Mouse (Mus musculus) forebrain, embryonic 15.5 days (tissue): ENCODE data around the gene Skiv2l. TPM values are rescaled to one million over a fixed set of nuclear protein-coding genes. Genes with fewer than 3 reads are reported as not detected.
"Not testable (repeated sequence)": the region's sequence is repeated elsewhere in the genome, so short reads cannot be mapped to it uniquely, and the experiment has no call there.

Experiments used
- ATAC-seq: fragments of 200-750 bp; cut with Nextera tagmentation; replicated peaks from 2 replicates; pipeline ENCODE4 v1.8.0; 2017; ENCODE audit warnings: mild to moderate bottlenecking, moderate TSS enrichment, moderate library complexity
- H3K27ac ChIP-seq: fragments of 300-500 bp; sonication (generic); replicated peaks from 2 replicates; pipeline ENCODE4 v1.5.1; 2015; ENCODE audit warnings: mild to moderate bottlenecking, inconsistent platforms
- H3K27me3 ChIP-seq: fragments of 300-500 bp; sonication (generic); 2 replicates; pipeline ENCODE4 v1.6.1; 2015; ENCODE audit warnings: inconsistent platforms
- H3K36me3 ChIP-seq: fragments of 300-500 bp; sonication (generic); 2 replicates; pipeline ENCODE4 v1.6.1; 2015; ENCODE audit warnings: mild to moderate bottlenecking, inconsistent platforms
- H3K4me1 ChIP-seq: fragments of 300-500 bp; sonication (generic); 2 replicates; pipeline ENCODE4 v1.6.1; 2015; ENCODE audit warnings: inconsistent platforms
- H3K4me2 ChIP-seq: fragments of 300-500 bp; sonication (generic); replicated peaks from 2 replicates; pipeline ENCODE4 v1.6.1; 2015; ENCODE audit warnings: mild to moderate bottlenecking, inconsistent platforms
- H3K4me3 ChIP-seq: fragments of 300-500 bp; sonication (generic); 2 replicates; pipeline ENCODE4 v1.5.1; 2015; ENCODE audit warnings: mild to moderate bottlenecking, inconsistent platforms
- H3K9ac ChIP-seq: fragments of 300-500 bp; sonication (generic); replicated peaks from 2 replicates; pipeline ENCODE4 v1.6.1; 2015; ENCODE audit warnings: mild to moderate bottlenecking, inconsistent platforms
- H3K9me3 ChIP-seq: fragments of 300-500 bp; sonication (generic); 2 replicates; pipeline ENCODE4 v1.6.1; 2016; ENCODE audit warnings: inconsistent platforms
- WGBS: fragments of 180-500 bp; shearing (Covaris S2); methylation state at CpG from one replicate; pipeline ENCODE4 v1.1.7; 2015; ENCODE audit warnings: mixed read lengths; 5-methylcytosine and 5-hydroxymethylcytosine counted together
- polyA plus RNA-seq: library from polyadenylated mRNA; unstranded; fragments of >200 nt; fragmentation: Nextera tagmentation; extraction: Ambion mirVana; gene quantifications from 2 replicates; pipeline ENCODE4 v1.2.1, GENCODE M21; 2015

Skiv2l gene
- polyA plus RNA-seq, 1 experiment from 2014 or later: 59.7 TPM

DNA sequence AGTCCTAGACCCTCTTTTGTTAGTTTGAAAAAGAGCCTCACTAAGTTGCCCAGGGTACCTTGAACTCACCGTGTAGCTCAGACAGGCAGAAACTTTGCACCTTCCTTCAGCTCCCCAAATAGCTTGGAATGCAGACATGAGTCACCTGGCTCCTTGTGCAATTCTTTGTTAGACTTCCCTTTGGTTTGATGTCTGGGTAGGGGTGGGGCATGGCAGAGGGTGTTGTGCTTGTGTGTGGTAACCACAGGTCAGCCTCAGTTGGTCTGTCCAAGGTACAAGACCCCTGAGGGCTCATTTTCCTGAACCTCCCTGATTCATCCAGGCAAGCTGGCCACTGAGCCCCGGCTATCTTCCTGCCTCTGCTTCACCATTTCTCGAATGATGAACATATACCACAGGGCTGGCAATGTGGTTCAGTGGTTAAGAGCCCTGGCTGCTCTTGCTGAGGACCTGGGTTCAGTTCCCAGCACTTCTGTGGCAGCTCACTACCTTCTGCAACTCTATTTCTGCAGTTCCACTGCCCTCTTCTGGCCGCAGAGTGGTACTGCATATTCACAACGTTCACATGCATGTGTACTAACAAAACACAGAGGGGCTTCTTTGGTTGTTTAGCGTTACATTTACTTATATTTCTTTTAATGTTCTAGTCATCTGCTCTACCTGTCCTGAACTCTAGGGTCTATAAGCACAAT lies 45.0 kb downstream of the Skiv2l start:
- H3K4me1 ChIP-seq: no peaks in the 10 kb centered on the region
- no peak overlapping the region for H3K4me2 ChIP-seq
- H3K9ac ChIP-seq: no peak overlapping the region
- H3K4me3 ChIP-seq: no peak overlapping the region
- 67% methylated on average over 6 of the region's 6 CpGs for WGBS
- no peaks in the 10 kb centered on the region for H3K36me3 ChIP-seq
- no peak overlapping the region for H3K27ac ChIP-seq
- H3K27me3 ChIP-seq: no peaks in the 10 kb centered on the region
- ATAC-seq: no peak
- no peaks in the 10 kb centered on the region for H3K9me3 ChIP-seq

GRCm38 (mm10) chr17:34804301-34804700 lies 45.7 kb downstream of the Skiv2l start, which contains the start of gene Cyp21a1:
TSS of gene Cyp21a1 (minus strand) at chr17:34804561.
- H3K36me3 ChIP-seq, H3K27ac ChIP-seq, H3K4me3 ChIP-seq, H3K9ac ChIP-seq, H3K4me2 ChIP-seq, H3K9me3 ChIP-seq, H3K27me3 ChIP-seq, ATAC-seq, H3K4me1 ChIP-seq: not testable (repeated sequence)
- WGBS: 86% methylated on average over 5 of the region's 6 CpGs

- WGBS: 96% methylated on average over 6 of the region's 6 CpGs
- ATAC-seq, H3K9me3 ChIP-seq: not testable (repeated sequence)
Measured at GRCm38 (mm10) chr17:34803367-34803766, 46.6 kb downstream of the Skiv2l start.

GRCm38 (mm10) chr17:34802756-34803155 lies 47.3 kb downstream of the Skiv2l start:
- WGBS: 94% methylated on average over 9 of the region's 9 CpGs
- not testable (repeated sequence) for ATAC-seq

More at GRCm38 (mm10) chr17:34803367-34803766, 46.6 kb downstream of the Skiv2l start:
- not testable (repeated sequence) for H3K9ac ChIP-seq, H3K4me1 ChIP-seq, H3K4me3 ChIP-seq, H3K27ac ChIP-seq, H3K36me3 ChIP-seq, H3K27me3 ChIP-seq, H3K4me2 ChIP-seq

GRCm38 (mm10) chr17:34800781-34801305 lies 49.2 kb downstream of the Skiv2l start:
- H3K4me3 ChIP-seq, H3K4me1 ChIP-seq, H3K27ac ChIP-seq, H3K9me3 ChIP-seq, H3K9ac ChIP-seq, H3K27me3 ChIP-seq, H3K4me2 ChIP-seq, H3K36me3 ChIP-seq, ATAC-seq: not testable (repeated sequence)
- 94% methylated on average over 16 of the region's 16 CpGs for WGBS

More at GRCm38 (mm10) chr17:34802756-34803155, 47.3 kb downstream of the Skiv2l start:
- H3K9me3 ChIP-seq, H3K4me3 ChIP-seq, H3K4me2 ChIP-seq, H3K36me3 ChIP-seq, H3K27me3 ChIP-seq, H3K27ac ChIP-seq, H3K4me1 ChIP-seq, H3K9ac ChIP-seq: not testable (repeated sequence)

DNA sequence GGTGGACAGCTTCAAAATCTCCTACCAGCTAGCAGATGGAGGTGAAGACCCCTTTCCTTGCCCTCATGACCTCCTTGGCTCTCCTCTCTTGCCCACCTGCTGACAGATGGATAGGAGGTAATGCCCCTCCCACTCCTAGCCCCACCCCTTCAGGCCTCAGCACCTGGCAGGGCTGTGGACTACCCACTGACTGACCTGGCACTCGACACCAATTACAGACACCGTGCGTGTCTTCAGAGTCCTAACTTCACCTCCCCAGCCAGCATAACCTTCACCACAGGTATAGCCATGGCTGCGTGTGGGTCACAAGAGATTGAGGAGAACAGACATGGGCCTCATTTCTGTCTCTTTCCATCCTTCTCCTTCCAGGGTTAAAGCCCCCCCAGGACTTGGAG lies 50.5 kb downstream of the Skiv2l start:
- Histone ChIP-seq H3K27me3 (no peaks in the 10 kb centered on the region), H3K27ac (no peak overlapping the region), H3K36me3 (no peaks in the 10 kb centered on the region), H3K9me3 (no peaks in the 10 kb centered on the region), H3K4me2 (no peak overlapping the region), H3K4me1 (no peaks in the 10 kb centered on the region), H3K4me3 (no peak overlapping the region), H3K9ac (no peak overlapping the region)
- 84% methylated on average over 4 of the region's 4 CpGs for WGBS
- no peak for ATAC-seq

- Histone ChIP-seq H3K4me3 (no peak overlapping the region), H3K9ac (no peak overlapping the region), H3K36me3 (no peaks in the 10 kb centered on the region), H3K9me3 (no peaks in the 10 kb centered on the region), H3K4me1 (no peaks in the 10 kb centered on the region), H3K27ac (no peak overlapping the region), H3K4me2 (no peak overlapping the region), H3K27me3 (no peaks in the 10 kb centered on the region)
- ATAC-seq: no peak
- WGBS: 89% methylated on average over 17 of the region's 17 CpGs
Measured at GRCm38 (mm10) chr17:34798866-34799530, 51.0 kb downstream of the Skiv2l start.

- H3K9me3 ChIP-seq, H3K4me3 ChIP-seq, H3K36me3 ChIP-seq, H3K27ac ChIP-seq, H3K27me3 ChIP-seq, H3K4me1 ChIP-seq, ATAC-seq, H3K9ac ChIP-seq, H3K4me2 ChIP-seq: not testable (repeated sequence)
- 78% methylated on average over 7 of the region's 7 CpGs for WGBS
Measured at GRCm38 (mm10) chr17:34798071-34798470, 51.9 kb downstream of the Skiv2l start.

- not testable (repeated sequence) for H3K27ac ChIP-seq, H3K4me2 ChIP-seq, H3K4me3 ChIP-seq, H3K36me3 ChIP-seq, H3K9ac ChIP-seq, H3K27me3 ChIP-seq, H3K9me3 ChIP-seq, H3K4me1 ChIP-seq, ATAC-seq
- WGBS: 88% methylated on average over 10 of the region's 10 CpGs
Measured at GRCm38 (mm10) chr17:34797211-34797995, 52.6 kb downstream of the Skiv2l start.

- ATAC-seq: no peak
- Histone ChIP-seq H3K4me1 (no peaks in the 10 kb centered on the region), H3K27me3 (no peaks in the 10 kb centered on the region), H3K36me3 (no peaks in the 10 kb centered on the region), H3K9ac (no peak overlapping the region), H3K4me2 (no peak overlapping the region), H3K9me3 (no peaks in the 10 kb centered on the region), H3K4me3 (no peak overlapping the region), H3K27ac (no peak overlapping the region)
- WGBS: 81% methylated on average over 8 of the region's 8 CpGs
Measured at GRCm38 (mm10) chr17:34796311-34797140, 53.5 kb downstream of the Skiv2l start.

DNA sequence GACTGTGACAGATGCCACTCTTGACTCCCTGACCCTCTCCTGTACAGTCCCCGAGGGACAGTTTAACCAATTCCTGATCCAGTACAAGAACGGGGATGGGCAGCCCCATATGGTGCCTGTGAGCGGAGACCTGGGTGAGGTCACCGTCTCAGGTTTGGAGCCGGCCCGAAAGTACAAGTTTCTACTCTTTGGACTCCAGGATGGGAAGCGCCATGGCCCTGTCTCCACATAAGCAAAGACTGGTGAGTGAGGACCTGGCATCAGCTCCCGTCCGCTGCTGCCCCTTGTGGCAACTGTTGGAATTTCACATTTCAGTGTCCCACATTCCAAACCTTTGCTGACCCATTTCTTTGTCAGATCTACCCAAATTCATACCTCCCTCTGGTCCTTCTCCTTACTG lies 54.4 kb downstream of the Skiv2l start:
- H3K9ac ChIP-seq: no peak overlapping the region
- H3K4me1 ChIP-seq: no peaks in the 10 kb centered on the region
- ATAC-seq: no peak
- H3K36me3 ChIP-seq: no peaks in the 10 kb centered on the region
- no peak overlapping the region for H3K4me3 ChIP-seq
- H3K27ac ChIP-seq: no peak overlapping the region
- WGBS: 71% methylated on average over 9 of the region's 9 CpGs
- H3K4me2 ChIP-seq: no peak overlapping the region
- no peaks in the 10 kb centered on the region for H3K27me3 ChIP-seq
- H3K9me3 ChIP-seq: no peaks in the 10 kb centered on the region
